Mouse (Mus musculus) intestine, embryonic 16.5 days (tissue): ENCODE results near the gene Erg. TPM values are rescaled to one million over a fixed set of nuclear protein-coding genes. Genes with fewer than 3 reads are reported as not detected.

ENCODE experiments used
- ATAC-seq: fragments of 200-750 bp; cut with Nextera tagmentation; 2 replicates; pipeline ENCODE4 v1.8.0; 2017; ENCODE audit warnings: moderate TSS enrichment, moderate library complexity
- H3K27ac ChIP-seq: fragments of 300-500 bp; sonication (generic); 2 replicates; pipeline ENCODE4 v1.5.1; 2014; ENCODE audit warnings: mild to moderate bottlenecking, low read length
- H3K27me3 ChIP-seq: fragments of 300-500 bp; sonication (generic); replicated peaks from 2 replicates; pipeline ENCODE4 v1.6.1; 2014; ENCODE audit warnings: low read length, control low read depth, mixed read lengths; ENCODE audit not compliant: control insufficient read depth, insufficient read depth
- H3K36me3 ChIP-seq: fragments of 300-500 bp; sonication (generic); 2 replicates; pipeline ENCODE4 v1.6.1; 2014; ENCODE audit warnings: low read length, control low read depth; ENCODE audit not compliant: control insufficient read depth, insufficient read depth
- H3K4me1 ChIP-seq: fragments of 300-500 bp; sonication (generic); 2 replicates; pipeline ENCODE4 v1.6.1; 2014; ENCODE audit warnings: low read length, control low read depth, mixed read lengths; ENCODE audit not compliant: control insufficient read depth, insufficient read depth
- H3K4me2 ChIP-seq: fragments of 300-500 bp; sonication (generic); 2 replicates; pipeline ENCODE4 v1.6.1; 2014; ENCODE audit warnings: low read depth, low read length, control low read depth
- H3K4me3 ChIP-seq: fragments of 300-500 bp; sonication (generic); 2 replicates; pipeline ENCODE4 v1.5.1; 2014; ENCODE audit warnings: mild to moderate bottlenecking, low read length
- H3K9ac ChIP-seq: fragments of 300-500 bp; sonication (generic); 2 replicates; pipeline ENCODE4 v1.6.1; 2014; ENCODE audit warnings: low read depth, low read length
- H3K9me3 ChIP-seq: fragments of 300-500 bp; sonication (generic); 2 replicates; pipeline ENCODE4 v1.6.1; 2016; ENCODE audit warnings: low read length, control low read depth; ENCODE audit not compliant: control insufficient read depth
- WGBS: fragments of 180-500 bp; shearing (Covaris S2); extraction: QIAGEN DNeasy Blood & Tissue Kit; methylation state at CpG from one replicate; pipeline ENCODE4 v1.1.7; 2014; 5-methylcytosine and 5-hydroxymethylcytosine counted together
- polyA plus RNA-seq: library from polyadenylated mRNA; unstranded; fragments of >200 nt; fragmentation: Nextera tagmentation; extraction: Ambion mirVana; gene quantifications from 2 replicates; pipeline ENCODE4 v1.2.1, GENCODE M21; 2015

Erg gene
- 3.7 and 3.8 TPM in 2 replicates for polyA plus RNA-seq

DNA sequence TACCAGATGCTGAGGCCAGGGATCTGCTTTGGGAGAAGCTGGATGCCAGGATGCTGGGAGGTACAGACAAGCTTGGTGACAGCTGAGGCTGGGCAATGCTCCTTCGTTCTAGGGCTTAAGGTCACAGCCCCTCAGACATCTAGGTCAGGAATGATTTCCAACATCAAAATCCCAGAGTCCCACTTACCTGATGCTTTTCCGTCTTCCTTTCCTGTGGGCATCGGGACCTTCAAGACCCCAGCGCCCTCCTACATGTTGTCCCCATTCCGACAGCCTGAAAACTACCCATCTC lies at the start of gene Erg:
Gene Erg, minus strand, starts transcription at position 283 of the 292 bp plus-strand sequence.
- Histone ChIP-seq H3K4me1 (peaks cover 9% of the 10 kb centered on the region), H3K27me3 (peaks cover 26% of the 10 kb centered on the region), H3K36me3 (no peaks in the 10 kb centered on the region), H3K9ac (peak within 1 kb of the TSS; percentile 56), H3K4me3 (peak within 1 kb of the TSS; percentile 48), H3K4me2 (peak within 1 kb of the TSS; percentile 89), H3K27ac (no peak within 1 kb of the TSS), H3K9me3 (no peaks in the 10 kb centered on the region)
- ATAC-seq: no peak
- 5% methylated on average over 5 of the region's 5 CpGs for WGBS

GRCm38 (mm10) chr16:95631816-95632215 lies 45.4 kb upstream of the Erg start:
- no peaks in the 10 kb centered on the region for H3K36me3 ChIP-seq
- no peak overlapping the region for H3K4me2 ChIP-seq
- H3K4me1 ChIP-seq: no peaks in the 10 kb centered on the region
- H3K9me3 ChIP-seq: no peaks in the 10 kb centered on the region
- no peak for ATAC-seq
- 77% methylated on average over 10 of the region's 10 CpGs for WGBS
- H3K27me3 ChIP-seq: no peaks in the 10 kb centered on the region
- no peak overlapping the region for H3K4me3 ChIP-seq
- no peak overlapping the region for H3K9ac ChIP-seq
- no peak overlapping the region for H3K27ac ChIP-seq

DNA sequence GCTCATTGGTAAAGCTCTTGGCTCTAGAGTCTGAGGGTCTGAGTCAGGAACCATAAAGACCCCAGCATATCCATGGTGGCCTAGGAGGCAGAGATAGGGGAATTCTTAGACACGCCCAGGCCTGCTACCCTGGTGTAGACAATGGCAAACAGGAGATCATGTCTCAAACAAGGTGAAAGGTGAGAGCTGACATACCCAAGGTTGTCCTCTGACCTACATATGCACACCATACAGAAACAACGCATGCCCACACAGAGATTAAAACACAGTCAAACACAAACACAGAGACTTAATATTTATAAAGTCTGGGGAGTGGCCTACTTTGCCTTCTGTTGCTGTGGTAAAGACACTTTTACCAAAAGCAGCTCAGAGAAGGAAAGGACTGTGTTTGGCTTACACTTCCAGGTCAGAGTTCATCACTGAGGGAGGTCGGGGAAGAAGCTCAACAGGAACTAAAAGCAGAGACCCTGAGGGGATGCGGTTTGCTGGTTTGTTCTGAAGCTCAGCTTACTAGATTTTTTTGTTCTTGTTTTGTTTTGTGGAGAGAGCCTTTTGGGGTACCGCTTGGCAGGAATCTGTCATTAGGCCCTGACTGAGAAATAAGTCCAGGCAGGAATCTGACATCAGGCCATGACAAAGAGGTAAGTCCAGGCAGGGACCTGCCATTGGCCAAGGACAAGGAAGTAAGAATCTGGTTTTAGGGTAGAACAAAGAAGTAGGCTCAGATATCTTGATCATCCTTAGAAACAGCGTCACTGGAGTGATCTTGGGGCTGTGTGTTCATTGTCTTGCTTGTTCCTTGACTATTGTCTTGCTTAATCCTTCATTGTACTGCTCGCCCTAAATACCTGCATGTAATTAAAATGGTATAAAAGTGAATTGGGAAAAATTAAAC lies 37.7 kb upstream of the Erg start:
- Histone ChIP-seq H3K4me3 (no peak overlapping the region), H3K4me2 (no peak overlapping the region), H3K9me3 (no peaks in the 10 kb centered on the region), H3K36me3 (no peaks in the 10 kb centered on the region), H3K27ac (no peak overlapping the region), H3K4me1 (no peaks in the 10 kb centered on the region), H3K27me3 (no peaks in the 10 kb centered on the region), H3K9ac (no peak overlapping the region)
- ATAC-seq: no peak
- WGBS: 66% methylated on average over 7 of the region's 7 CpGs

- Histone ChIP-seq H3K4me1 (no peaks in the 10 kb centered on the region), H3K4me3 (no peak overlapping the region), H3K36me3 (no peaks in the 10 kb centered on the region), H3K27me3 (no peaks in the 10 kb centered on the region), H3K9ac (no peak overlapping the region), H3K27ac (no peak overlapping the region), H3K9me3 (no peaks in the 10 kb centered on the region), H3K4me2 (no peak overlapping the region)
- no peak for ATAC-seq
- WGBS: 82% methylated on average over 4 of the region's 4 CpGs
Observed at GRCm38 (mm10) chr16:95623056-95623455, 36.7 kb upstream of the Erg start.

GRCm38 (mm10) chr16:95619859-95620325 lies 33.5 kb upstream of the Erg start:
- H3K4me1 ChIP-seq: no peaks in the 10 kb centered on the region
- no peak overlapping the region for H3K4me3 ChIP-seq
- H3K36me3 ChIP-seq: no peaks in the 10 kb centered on the region
- WGBS: 64% methylated on average over 4 of the region's 4 CpGs
- H3K9me3 ChIP-seq: no peaks in the 10 kb centered on the region
- no peak overlapping the region for H3K9ac ChIP-seq
- no peak overlapping the region for H3K27ac ChIP-seq
- H3K4me2 ChIP-seq: no peak overlapping the region
- ATAC-seq: no peak
- no peaks in the 10 kb centered on the region for H3K27me3 ChIP-seq

DNA sequence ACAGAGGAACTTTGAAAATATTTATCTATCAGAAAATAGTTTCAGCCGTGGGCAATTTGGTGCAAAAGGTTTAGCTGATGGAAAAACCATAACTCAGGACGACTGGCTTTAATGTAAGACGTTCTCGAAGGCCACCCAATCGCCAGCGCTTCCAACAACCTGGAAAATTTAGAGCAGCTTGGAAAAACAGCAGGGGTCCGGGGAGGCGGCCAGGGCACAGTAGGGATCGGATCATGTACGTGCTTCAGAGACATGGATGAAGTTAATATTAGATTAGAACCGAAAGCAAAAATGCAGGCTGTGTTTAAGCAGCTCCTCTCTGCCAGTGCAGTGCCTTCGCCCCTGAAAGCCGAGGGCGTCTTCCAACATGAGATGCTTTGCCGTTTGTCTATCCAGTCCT lies 31.8 kb upstream of the Erg start:
- H3K4me2 ChIP-seq: no peak overlapping the region
- H3K4me3 ChIP-seq: no peak overlapping the region

GRCm38 (mm10) chr16:95617720-95618119 lies 31.3 kb upstream of the Erg start:
- Histone ChIP-seq H3K9ac (no peak overlapping the region), H3K9me3 (no peaks in the 10 kb centered on the region), H3K27ac (no peak overlapping the region), H3K4me3 (no peak overlapping the region), H3K36me3 (no peaks in the 10 kb centered on the region), H3K27me3 (no peaks in the 10 kb centered on the region), H3K4me2 (no peak overlapping the region), H3K4me1 (no peaks in the 10 kb centered on the region)
- 26% methylated on average over 6 of the region's 6 CpGs for WGBS
- ATAC-seq: no peak

More for the DNA sequence above, 31.8 kb upstream of the Erg start:
- no peak overlapping the region for H3K9ac ChIP-seq
- ATAC-seq: no peak
- 50% methylated on average over 15 of the region's 15 CpGs for WGBS
- H3K9me3 ChIP-seq: no peaks in the 10 kb centered on the region
- no peak overlapping the region for H3K27ac ChIP-seq
- no peaks in the 10 kb centered on the region for H3K4me1 ChIP-seq
- no peaks in the 10 kb centered on the region for H3K36me3 ChIP-seq
- H3K27me3 ChIP-seq: no peaks in the 10 kb centered on the region

DNA sequence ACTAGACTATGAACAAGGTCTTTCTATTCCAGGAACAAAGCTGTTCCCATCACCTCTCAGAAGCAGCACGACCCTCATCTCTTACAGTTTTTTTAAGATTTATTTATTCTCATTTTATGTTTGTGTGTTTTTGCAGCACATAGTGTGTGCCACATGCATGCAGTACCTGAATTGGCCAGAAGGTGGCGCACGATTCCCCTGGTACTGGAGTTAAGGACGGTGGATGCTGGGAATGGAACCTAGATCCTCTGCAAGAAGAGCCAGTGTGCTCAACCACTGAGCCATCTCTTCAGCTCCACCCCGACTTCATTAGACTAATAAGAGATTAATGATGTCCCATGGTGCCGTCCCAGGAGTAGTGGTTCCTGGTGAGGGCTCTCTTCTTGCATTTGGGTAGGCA lies 29.2 kb upstream of the Erg start:
- no peak overlapping the region for H3K4me3 ChIP-seq
- no peak overlapping the region for H3K4me2 ChIP-seq
- no peak for ATAC-seq
- no peaks in the 10 kb centered on the region for H3K36me3 ChIP-seq
- 41% methylated on average over 6 of the region's 6 CpGs for WGBS
- H3K27ac ChIP-seq: no peak overlapping the region
- no peak overlapping the region for H3K9ac ChIP-seq
- H3K27me3 ChIP-seq: no peaks in the 10 kb centered on the region
- no peaks in the 10 kb centered on the region for H3K4me1 ChIP-seq
- no peaks in the 10 kb centered on the region for H3K9me3 ChIP-seq

DNA sequence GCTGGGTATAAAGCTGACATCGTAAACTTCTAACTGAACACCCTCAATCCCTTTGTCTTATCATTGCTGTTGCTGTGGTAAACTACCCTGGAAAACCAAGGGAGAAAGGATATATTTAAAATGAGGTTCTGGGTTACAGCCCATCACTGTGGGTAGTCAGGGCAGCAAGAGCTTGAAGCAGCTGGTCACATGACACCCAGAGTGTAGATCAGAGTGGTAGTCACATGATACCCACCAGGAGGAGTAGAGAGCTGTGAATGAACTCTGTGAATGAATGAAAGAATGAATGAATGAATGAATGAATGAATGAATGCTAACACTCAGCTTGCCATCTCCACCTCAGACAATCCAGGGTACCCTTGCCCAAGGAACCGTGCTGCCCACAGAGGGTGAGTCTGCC lies 28.1 kb upstream of the Erg start:
- no peaks in the 10 kb centered on the region for H3K4me1 ChIP-seq
- no peaks in the 10 kb centered on the region for H3K27me3 ChIP-seq
- H3K4me3 ChIP-seq: no peak overlapping the region
- H3K27ac ChIP-seq: no peak overlapping the region
- no peak overlapping the region for H3K4me2 ChIP-seq
- H3K36me3 ChIP-seq: no peaks in the 10 kb centered on the region
- no peak overlapping the region for H3K9ac ChIP-seq
- ATAC-seq: no peak
- H3K9me3 ChIP-seq: no peaks in the 10 kb centered on the region
- WGBS: 89% methylated on average over 2 of the region's 2 CpGs
